Mouse (Mus musculus): Measurements from ENCODE around the gene Setdb1.

DNA sequence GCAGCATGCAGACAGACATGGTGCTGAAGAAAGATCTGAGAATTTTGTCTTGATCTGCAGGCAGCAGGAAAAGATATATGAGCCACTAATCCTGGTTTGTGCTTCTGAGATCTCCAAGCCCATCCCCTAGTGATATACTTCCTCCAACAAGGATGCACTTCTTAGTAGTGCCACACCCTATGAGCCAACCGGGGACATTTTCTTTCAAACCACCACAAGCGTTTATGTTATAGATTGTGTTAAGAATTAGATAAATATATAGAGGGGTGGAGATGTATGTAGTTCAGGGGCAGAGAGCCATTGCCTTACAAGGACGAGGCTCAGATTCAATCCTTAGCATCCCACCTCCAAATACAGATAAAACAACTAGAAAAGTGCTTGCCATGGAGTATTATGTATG is 46.5 kb downstream of the Setdb1 start:
- no peak for TF ChIP-seq CTCF (IDR thresholded peaks at IDR 0.05; ENCODE audit: borderline replicate concordance, extremely low read depth, insufficient read depth, insufficient read length)
- TF ChIP-seq POLR2A (IDR thresholded peaks at IDR 0.05; ENCODE audit: borderline replicate concordance, extremely low read depth, insufficient read depth, insufficient read length, poor library complexity, severe bottlenecking): no peak

Data from brain, embryonic 14.5 days (tissue).